Mouse (Mus musculus) c-Kit-positive CD71-positive TER-119-positive erythroid progenitor cells, embryonic 14.5 days (primary cell): ENCODE data around the gene Map3k9.

Experiments
- DNase-seq: peaks from one replicate; pipeline ENCODE4 v3.0.0-alpha.2; 2013; ENCODE audit warnings: low spot score

The Map3k9 gene

DNA sequence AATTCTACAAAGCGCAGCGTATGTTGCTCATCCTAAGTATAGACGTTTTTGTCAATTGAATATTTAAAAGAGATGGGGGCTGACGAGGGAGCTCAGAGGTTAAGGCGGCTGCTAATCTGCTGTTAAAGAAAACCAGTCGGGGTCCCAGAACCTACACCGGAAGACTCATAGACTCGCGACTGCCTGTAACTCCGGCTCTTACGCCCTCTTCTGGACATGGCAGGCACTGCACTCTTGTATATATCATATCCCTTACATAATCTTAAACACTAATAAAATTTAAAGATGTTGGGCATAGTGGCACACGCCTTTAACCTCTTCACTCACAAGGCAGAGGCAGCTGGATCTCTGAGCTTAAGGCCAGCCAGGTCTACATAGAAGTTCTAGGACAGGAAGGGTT lies 6.3 kb upstream of the Map3k9 start:
- no peak for DNase-seq

DNA sequence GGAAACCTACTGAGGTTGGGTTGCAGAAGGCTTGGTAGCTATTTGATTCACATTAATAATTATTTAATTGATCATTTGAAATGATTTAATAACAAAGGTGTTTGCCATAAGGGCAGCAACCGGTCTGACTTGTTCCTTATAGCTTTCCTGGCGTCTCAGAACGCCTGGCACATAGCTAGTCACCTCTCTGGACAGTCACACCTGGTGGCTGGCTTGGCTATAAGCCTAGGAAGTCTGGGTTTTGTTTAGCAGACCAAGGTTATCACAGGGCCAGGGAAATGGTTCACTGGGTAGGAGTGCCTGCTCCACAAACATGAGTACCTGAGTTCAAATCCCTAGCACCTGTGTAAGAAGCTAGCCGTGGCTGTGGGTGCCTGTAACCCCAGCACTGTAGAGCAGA lies 2.3 kb upstream of the Map3k9 start:
- DNase-seq: no peak

- no peak for DNase-seq
Measured at GRCm38 (mm10) chr12:81782606-81783005, 1.6 kb upstream of the Map3k9 start.

DNA sequence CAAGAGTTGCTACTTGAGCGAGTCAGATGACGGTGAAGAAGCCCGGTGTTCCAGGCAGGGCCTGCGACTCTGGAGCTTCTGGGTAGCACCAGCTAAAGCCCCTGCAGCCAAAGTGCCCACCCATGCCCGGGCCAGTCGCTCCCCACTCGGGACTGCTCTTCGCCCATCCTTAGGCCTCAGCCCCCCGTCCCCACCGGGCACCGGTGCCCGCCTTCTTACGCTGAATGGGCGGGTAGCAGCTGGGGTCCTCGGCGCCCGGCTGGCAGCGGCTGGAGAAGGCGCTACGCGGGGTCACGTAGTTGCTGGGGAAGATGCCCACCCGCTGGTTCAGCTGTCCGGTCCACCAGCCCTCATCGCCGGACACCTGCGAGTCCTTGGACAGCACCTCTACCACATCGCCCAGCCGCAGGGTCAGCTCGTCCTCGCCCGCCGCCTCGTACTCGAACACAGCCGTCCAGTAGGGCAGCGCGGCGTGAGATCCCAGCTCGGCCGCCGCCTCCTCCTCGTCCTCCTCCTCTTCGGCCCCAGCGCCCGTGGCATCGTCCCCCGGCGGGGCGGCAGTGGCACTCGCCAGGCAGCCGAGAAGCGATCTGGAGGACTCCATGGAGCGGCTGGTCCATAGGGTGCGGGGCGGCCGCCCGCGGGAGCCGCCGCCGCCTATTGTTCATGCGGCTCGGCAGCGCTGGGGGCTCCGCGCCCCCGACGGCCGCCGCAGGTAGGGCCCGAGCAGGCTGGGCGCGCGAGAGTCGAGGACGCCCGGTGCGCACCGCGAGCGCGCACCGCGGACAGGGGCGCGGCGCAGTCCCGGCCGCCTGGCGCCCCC lies 493 bp downstream of the Map3k9 start:
- no peak for DNase-seq

GRCm38 (mm10) chr12:81779831-81780230 lies 1.1 kb downstream of the Map3k9 start:
- no peak for DNase-seq

DNA sequence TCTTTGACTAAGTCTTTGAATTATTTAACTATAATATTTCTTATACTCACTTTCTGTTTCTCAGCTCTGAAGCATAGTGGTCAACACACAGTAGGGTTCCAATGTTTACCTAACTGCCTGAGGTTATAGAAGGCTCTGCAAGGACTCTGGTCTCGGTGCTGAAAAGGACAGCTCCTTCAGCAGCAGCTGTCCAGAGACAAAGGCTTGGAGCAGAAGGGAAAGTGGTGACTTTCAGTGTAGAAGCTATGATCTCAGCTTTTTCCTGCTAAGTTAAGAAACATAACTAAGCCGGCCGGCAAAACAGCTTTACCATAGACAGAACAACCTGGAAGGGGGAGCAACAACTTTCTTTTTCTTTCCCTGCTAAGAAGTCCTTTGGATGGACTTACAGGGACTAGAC lies 4.8 kb downstream of the Map3k9 start:
- no peak for DNase-seq

GRCm38 (mm10) chr12:81775641-81776040 lies 5.3 kb downstream of the Map3k9 start:
- DNase-seq: no peak

- no peak for DNase-seq
Measured at GRCm38 (mm10) chr12:81774186-81774585, 6.8 kb downstream of the Map3k9 start.

- DNase-seq: no peak
Measured at GRCm38 (mm10) chr12:81769458-81769857, 11.5 kb downstream of the Map3k9 start.

- no peak for DNase-seq
Measured at GRCm38 (mm10) chr12:81765386-81765785, 15.6 kb downstream of the Map3k9 start.

- DNase-seq: no peak
Measured at GRCm38 (mm10) chr12:81764370-81764769, 16.6 kb downstream of the Map3k9 start.

DNA sequence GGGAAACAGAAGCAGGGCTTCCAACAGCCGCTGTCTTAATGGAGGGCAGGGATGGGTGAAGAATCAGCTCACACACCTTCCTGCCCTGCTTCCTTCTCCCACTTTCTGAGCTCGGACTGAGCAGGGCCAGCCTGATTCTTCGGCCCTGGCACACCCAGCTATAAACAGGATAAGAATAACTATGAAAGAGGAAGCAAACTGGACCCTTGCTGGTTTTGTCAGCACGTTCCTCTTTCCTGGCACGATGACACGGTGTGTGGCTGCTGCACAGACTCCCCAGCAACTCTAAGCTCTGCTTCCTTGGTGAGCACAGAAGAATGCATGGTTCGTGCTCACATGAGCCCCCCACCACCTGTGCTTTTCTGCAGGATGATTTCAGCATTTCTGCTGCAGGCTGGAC lies 26.3 kb downstream of the Map3k9 start:
- DNase-seq: no peak

DNA sequence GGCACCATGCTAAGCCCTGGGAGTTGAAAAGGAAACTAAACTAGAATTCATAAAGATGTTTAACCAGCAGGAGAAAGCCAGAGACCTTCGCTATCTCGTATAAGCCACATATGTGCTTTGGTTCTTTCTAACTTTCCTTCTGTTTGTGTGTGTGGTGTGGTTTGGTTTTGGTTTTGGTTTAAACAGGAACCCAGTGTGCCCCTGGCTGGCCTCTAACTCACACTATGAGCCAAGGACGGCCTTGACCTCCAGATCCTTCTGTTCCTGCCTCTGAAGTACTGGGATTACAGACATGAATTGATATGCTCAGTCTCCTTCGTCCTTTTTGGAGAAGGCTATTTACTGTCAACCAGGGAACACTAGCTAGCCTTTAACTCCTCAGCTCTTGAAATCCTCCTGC lies 29.9 kb downstream of the Map3k9 start:
- DNase-seq: no peak

GRCm38 (mm10) chr12:81748918-81749317 lies 32.1 kb downstream of the Map3k9 start:
- DNase-seq: no peak

GRCm38 (mm10) chr12:81748021-81748576 lies 32.9 kb downstream of the Map3k9 start:
- DNase-seq: no peak

GRCm38 (mm10) chr12:81746400-81747024 lies 34.5 kb downstream of the Map3k9 start:
- no peak for DNase-seq

GRCm38 (mm10) chr12:81735246-81736070 lies 45.5 kb downstream of the Map3k9 start:
- no peak for DNase-seq

- DNase-seq: no peak
Measured at GRCm38 (mm10) chr12:81726246-81726822, 54.6 kb downstream of the Map3k9 start.

DNA sequence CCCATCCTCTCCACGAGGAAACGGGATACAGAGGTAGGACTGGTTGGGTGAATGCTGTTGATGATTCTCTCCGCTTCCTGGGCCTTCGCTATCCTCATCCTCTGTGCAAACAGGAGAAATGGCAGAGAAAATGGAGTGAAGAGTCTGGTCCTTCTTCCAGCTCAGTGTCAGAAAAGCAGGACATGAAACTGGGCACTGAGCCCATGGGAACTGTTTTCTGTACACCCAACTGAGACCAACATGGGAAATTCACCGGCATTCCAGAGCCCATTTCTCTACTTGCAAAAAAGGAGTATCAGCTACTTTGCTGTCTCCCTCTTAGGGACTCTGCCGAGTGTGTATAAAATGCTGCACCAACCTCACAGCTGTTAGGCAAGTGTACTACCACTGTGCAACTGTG lies 56.2 kb downstream of the Map3k9 start:
- DNase-seq: no peak

- DNase-seq: no peak
Measured at GRCm38 (mm10) chr12:81723375-81723774, 57.6 kb downstream of the Map3k9 start.

DNA sequence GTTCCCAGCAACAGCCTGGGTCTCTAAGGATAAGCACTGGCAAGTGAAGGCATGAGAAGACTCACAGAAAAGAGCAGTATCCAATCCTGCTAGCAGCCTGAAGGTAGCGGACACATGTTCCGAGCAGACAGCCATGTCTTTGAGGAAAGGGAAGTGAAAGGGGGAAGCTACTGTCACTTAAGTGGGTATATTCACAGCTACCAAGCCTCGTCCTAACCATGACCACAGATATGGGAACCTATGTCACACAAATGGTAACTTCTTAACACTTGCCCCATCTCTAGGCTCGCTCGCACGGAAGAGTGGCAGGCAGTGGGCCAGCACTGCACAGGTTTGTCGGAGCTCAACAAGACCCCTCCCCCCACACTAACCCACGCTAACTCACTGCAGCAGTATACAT lies 61.3 kb downstream of the Map3k9 start:
- DNase-seq: no peak

GRCm38 (mm10) chr12:81719161-81719560 lies 61.8 kb downstream of the Map3k9 start:
- DNase-seq: no peak
